Mouse (Mus musculus) liver, embryonic 16.5 days (tissue): Measurements from ENCODE around the gene Afdn. TPM values are rescaled to one million over a fixed set of nuclear protein-coding genes. Genes with fewer than 3 reads are reported as not detected.
A peak's percentile ranks its signal among the peaks of the same experiment; 100 is the strongest.

ENCODE experiments used
- ATAC-seq: fragments of 200-750 bp; cut with Nextera tagmentation; 2 replicates; pipeline ENCODE4 v1.8.0; 2017; ENCODE audit warnings: low read depth, mild to moderate bottlenecking, moderate number of reproducible peaks, moderate library complexity
- H3K27ac ChIP-seq: fragments of 300-500 bp; sonication (generic); 2 replicates; pipeline ENCODE4 v1.5.1; 2014; ENCODE audit warnings: mild to moderate bottlenecking, low read length
- H3K27me3 ChIP-seq: fragments of 300-500 bp; sonication (generic); 2 replicates; pipeline ENCODE4 v1.6.1; 2014; ENCODE audit warnings: low read depth, low read length, mixed read lengths; ENCODE audit not compliant: control insufficient read depth, insufficient read depth
- H3K36me3 ChIP-seq: fragments of 300-500 bp; sonication (generic); 2 replicates; pipeline ENCODE4 v1.6.1; 2014; ENCODE audit warnings: mild to moderate bottlenecking; ENCODE audit not compliant: control insufficient read depth, insufficient read depth
- H3K4me1 ChIP-seq: fragments of 300-500 bp; sonication (generic); 2 replicates; pipeline ENCODE4 v1.6.1; 2014; ENCODE audit warnings: low read depth, low read length, mixed read lengths; ENCODE audit not compliant: control insufficient read depth
- H3K4me2 ChIP-seq: fragments of 300-500 bp; sonication (generic); 2 replicates; pipeline ENCODE4 v1.6.1; 2014; ENCODE audit warnings: low read depth, low read length, mixed read lengths
- H3K4me3 ChIP-seq: fragments of 300-500 bp; sonication (generic); 2 replicates; pipeline ENCODE4 v1.5.1; 2014; ENCODE audit warnings: low read depth, mild to moderate bottlenecking, low read length
- H3K9ac ChIP-seq: fragments of 300-500 bp; sonication (generic); 2 replicates; pipeline ENCODE4 v1.6.1; 2014; ENCODE audit warnings: low read depth, low read length
- H3K9me3 ChIP-seq: fragments of 300-500 bp; sonication (generic); replicated peaks from 2 replicates; pipeline ENCODE4 v1.6.1; 2016; ENCODE audit warnings: low read length; ENCODE audit not compliant: control insufficient read depth
- WGBS: fragments of 180-500 bp; shearing (Covaris S2); extraction: QIAGEN DNeasy Blood & Tissue Kit; methylation state at CpG from one replicate; pipeline ENCODE4 v1.1.7; 2014; ENCODE audit not compliant: insufficient replicate concordance; 5-methylcytosine and 5-hydroxymethylcytosine counted together
- polyA plus RNA-seq: library from polyadenylated mRNA; unstranded; fragments of >200 nt; fragmentation: Nextera tagmentation; extraction: Ambion mirVana; gene quantifications from 2 replicates; pipeline ENCODE4 v1.2.1, GENCODE M21; 2015

Afdn gene
- 7.3 and 8.6 TPM in 2 replicates for polyA plus RNA-seq

DNA sequence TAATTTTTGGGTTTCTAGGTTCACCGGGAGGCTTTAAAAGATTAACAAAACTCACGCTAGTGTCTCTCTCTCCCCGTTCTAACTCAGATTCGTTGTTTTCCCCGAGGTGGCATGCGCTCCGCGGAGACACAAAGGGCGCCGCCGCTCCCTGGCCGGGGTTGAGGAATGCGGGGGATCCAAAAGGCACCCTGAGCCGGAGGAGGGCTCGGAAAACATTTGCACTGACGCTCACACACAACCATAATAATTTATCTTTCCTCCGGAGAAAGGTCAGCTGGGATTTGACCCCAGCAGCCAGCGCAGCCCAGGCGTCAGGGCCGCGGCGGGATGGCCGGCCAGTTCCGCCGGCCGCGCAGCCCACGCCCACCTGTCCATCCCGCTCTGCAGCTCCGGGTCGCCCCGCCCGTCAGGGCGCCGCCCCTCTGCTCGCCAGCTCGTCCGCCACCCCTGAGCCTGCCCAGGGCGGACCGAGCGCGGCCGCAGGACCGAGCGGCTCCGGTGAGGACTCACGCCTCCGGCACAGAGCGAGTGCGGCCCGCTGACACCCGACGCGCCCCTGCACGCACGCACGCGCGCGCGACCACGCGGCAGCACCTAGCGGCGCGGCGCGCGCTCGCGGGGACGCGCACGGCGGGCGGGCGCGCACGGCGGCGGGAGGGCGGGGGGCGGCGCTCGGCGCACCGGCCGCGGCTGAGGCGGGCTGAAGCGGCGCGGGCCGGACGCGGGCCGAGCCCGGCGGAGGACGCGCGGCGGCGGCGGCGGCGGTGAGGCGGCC, at the start of gene Afdn:
Gene Afdn (plus strand): TSS at position 687 of the 775 bp plus-strand sequence.
- H3K4me3 ChIP-seq, result peak within 1 kb of the TSS; percentile 64
- H3K4me1 ChIP-seq, result no peaks in the 10 kb centered on the region
- H3K4me2 ChIP-seq, result peak within 1 kb of the TSS; percentile 59
- H3K36me3 ChIP-seq, result no peaks in the 10 kb centered on the region
- peak within 1 kb of the TSS; percentile 61 for H3K9ac ChIP-seq
- ATAC-seq, result peak; percentile 92
- WGBS, result under 1% methylated on average over 94 of the region's 108 CpGs
- peak within 1 kb of the TSS; percentile 57 for H3K27ac ChIP-seq
- H3K27me3 ChIP-seq, result peaks cover 37% of the 10 kb centered on the region
- no peaks in the 10 kb centered on the region for H3K9me3 ChIP-seq

- no peak for ATAC-seq
- 50% methylated on average over 5 of the region's 5 CpGs for WGBS
- no peaks in the 10 kb centered on the region for H3K27me3 ChIP-seq
- no peak overlapping the region for H3K4me3 ChIP-seq
- no peak overlapping the region for H3K9ac ChIP-seq
- no peak overlapping the region for H3K4me2 ChIP-seq
- no peak overlapping the region for H3K27ac ChIP-seq
- no peaks in the 10 kb centered on the region for H3K4me1 ChIP-seq
- no peaks in the 10 kb centered on the region for H3K9me3 ChIP-seq
- no peaks in the 10 kb centered on the region for H3K36me3 ChIP-seq
Measured at GRCm38 (mm10) chr17:13711173-13711572, 49.2 kb upstream of the Afdn start.

GRCm38 (mm10) chr17:13712116-13712515, 48.2 kb upstream of the Afdn start:
- H3K4me3 ChIP-seq, result no peak overlapping the region
- H3K4me2 ChIP-seq, result no peak overlapping the region
- H3K27me3 ChIP-seq, result no peaks in the 10 kb centered on the region
- no peaks in the 10 kb centered on the region for H3K36me3 ChIP-seq
- no peaks in the 10 kb centered on the region for H3K9me3 ChIP-seq
- ATAC-seq, result no peak
- H3K27ac ChIP-seq, result no peak overlapping the region
- H3K4me1 ChIP-seq, result no peaks in the 10 kb centered on the region
- 42% methylated on average over 6 of the region's 6 CpGs for WGBS
- H3K9ac ChIP-seq, result no peak overlapping the region

GRCm38 (mm10) chr17:13712518-13712917, 47.8 kb upstream of the Afdn start:
- Histone ChIP-seq H3K9me3 (no peaks in the 10 kb centered on the region), H3K4me1 (no peaks in the 10 kb centered on the region), H3K27me3 (no peaks in the 10 kb centered on the region), H3K36me3 (no peaks in the 10 kb centered on the region), H3K27ac (no peak overlapping the region), H3K4me3 (no peak overlapping the region), H3K4me2 (no peak overlapping the region), H3K9ac (no peak overlapping the region)
- WGBS, result 85% methylated on average over 3 of the region's 3 CpGs
- no peak for ATAC-seq

DNA sequence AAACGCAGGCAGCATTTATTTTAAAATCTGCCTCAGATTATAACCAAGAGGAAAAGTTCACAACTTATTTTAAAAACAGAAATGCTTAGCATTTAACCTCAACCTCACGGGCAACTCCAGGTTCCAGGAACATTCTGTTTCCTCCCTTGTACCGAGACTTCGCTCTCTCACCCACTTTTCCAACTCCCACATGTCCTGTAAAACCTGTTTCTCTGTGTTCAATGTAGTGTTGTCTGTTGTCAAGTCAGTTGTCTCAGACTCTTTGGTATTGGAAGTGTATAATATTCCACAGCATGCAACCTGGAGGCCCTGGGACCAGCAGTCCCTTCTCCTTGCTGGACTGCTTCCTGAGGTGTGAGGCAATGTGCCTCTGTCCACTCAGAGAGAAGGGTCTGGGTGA, 46.2 kb upstream of the Afdn start:
- ATAC-seq, result no peak
- Histone ChIP-seq H3K27me3 (no peaks in the 10 kb centered on the region), H3K4me3 (no peak overlapping the region), H3K27ac (no peak overlapping the region), H3K4me2 (no peak overlapping the region), H3K4me1 (no peaks in the 10 kb centered on the region), H3K9me3 (no peaks in the 10 kb centered on the region), H3K36me3 (no peaks in the 10 kb centered on the region), H3K9ac (no peak overlapping the region)
- 68% methylated on average over 4 of the region's 4 CpGs for WGBS

DNA sequence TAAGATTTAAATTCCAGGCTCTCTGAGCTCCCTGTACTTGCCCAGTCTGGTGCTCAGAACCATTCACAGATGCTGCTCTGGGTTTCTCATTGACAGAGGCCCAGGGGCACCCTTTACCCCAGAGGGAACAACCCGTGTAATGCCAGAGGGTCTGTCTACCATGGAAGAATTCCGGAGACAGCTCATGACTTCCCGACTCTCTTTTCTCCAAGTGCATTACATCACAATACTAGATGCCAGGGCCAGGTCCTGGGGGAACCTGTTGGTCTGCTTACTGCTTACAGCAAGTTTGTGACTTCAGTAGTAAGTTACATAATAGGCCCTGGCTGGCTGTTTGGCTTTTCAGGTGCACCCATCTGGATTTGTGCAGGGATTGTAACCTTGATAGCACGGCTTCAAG, 45.7 kb upstream of the Afdn start:
- no peak for ATAC-seq
- no peaks in the 10 kb centered on the region for H3K4me1 ChIP-seq
- H3K9me3 ChIP-seq, result no peaks in the 10 kb centered on the region
- 53% methylated on average over 4 of the region's 4 CpGs for WGBS
- H3K27me3 ChIP-seq, result no peaks in the 10 kb centered on the region
- H3K9ac ChIP-seq, result no peak overlapping the region
- no peaks in the 10 kb centered on the region for H3K36me3 ChIP-seq
- no peak overlapping the region for H3K27ac ChIP-seq
- no peak overlapping the region for H3K4me2 ChIP-seq
- H3K4me3 ChIP-seq, result no peak overlapping the region

GRCm38 (mm10) chr17:13715511-13715910, 44.8 kb upstream of the Afdn start:
- Histone ChIP-seq H3K4me3 (no peak overlapping the region), H3K36me3 (no peaks in the 10 kb centered on the region), H3K9me3 (no peaks in the 10 kb centered on the region), H3K27me3 (no peaks in the 10 kb centered on the region), H3K4me1 (no peaks in the 10 kb centered on the region), H3K27ac (peak overlapping the region; percentile 37; the same call in 1 of the 2 replicates), H3K4me2 (no peak overlapping the region), H3K9ac (no peak overlapping the region)
- 52% methylated on average over 9 of the region's 9 CpGs for WGBS
- no peak for ATAC-seq

DNA sequence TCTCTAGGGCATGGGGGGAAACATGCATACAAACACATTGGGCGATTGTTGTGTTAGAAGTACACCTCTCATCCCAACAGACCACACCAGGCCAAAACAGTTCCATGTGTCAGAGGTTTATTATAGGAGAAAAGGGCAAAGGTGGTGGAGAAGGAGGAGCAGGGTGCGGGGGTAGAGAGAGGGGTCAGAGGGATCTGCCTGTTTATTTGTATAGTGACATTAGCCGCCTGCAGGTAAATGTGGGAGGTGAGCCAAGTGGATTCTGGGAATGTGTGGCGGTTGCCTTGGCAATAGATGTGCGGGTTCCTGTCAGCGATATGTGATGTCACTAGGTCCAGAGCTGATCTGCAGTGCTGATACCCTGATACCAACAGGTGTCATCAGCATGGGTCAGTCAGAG, 44.0 kb upstream of the Afdn start:
- Histone ChIP-seq H3K27me3 (no peaks in the 10 kb centered on the region), H3K9me3 (no peaks in the 10 kb centered on the region), H3K9ac (no peak overlapping the region), H3K4me1 (no peaks in the 10 kb centered on the region), H3K4me3 (no peak overlapping the region), H3K27ac (no peak overlapping the region; the same call in 1 of the 2 replicates), H3K36me3 (no peaks in the 10 kb centered on the region), H3K4me2 (no peak overlapping the region)
- 80% methylated on average over 6 of the region's 6 CpGs for WGBS
- ATAC-seq, result peak; percentile 86

DNA sequence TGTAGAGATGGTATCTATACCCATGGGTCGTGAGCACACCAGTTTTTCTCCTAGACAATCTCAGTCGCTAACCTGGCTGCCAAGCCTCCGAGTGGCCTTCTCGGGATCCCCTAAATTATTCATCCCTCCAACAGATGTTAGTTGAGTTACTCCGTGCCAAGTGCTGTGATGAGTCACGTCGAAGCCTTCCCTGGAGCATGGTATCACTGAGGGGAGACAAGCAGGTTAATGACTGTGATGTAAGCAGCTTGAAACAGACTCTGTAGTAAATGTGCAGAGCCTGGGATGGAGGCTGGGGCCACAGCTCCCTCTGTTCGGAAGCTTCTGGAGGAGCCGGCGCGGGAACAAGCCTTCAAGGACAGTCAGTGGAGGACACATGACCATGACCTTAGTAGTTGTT, 42.9 kb upstream of the Afdn start:
- no peak overlapping the region for H3K27ac ChIP-seq
- H3K9me3 ChIP-seq, result no peaks in the 10 kb centered on the region
- 75% methylated on average over 11 of the region's 11 CpGs for WGBS
- H3K4me1 ChIP-seq, result no peaks in the 10 kb centered on the region
- H3K27me3 ChIP-seq, result no peaks in the 10 kb centered on the region
- no peak overlapping the region for H3K9ac ChIP-seq
- no peak for ATAC-seq
- H3K4me2 ChIP-seq, result no peak overlapping the region
- H3K36me3 ChIP-seq, result no peaks in the 10 kb centered on the region
- no peak overlapping the region for H3K4me3 ChIP-seq
